Mouse (Mus musculus): ENCODE data around the gene Pcgf1. TPM values are rescaled to one million over a fixed set of nuclear protein-coding genes. Genes with fewer than 3 reads are reported as not detected.

The Pcgf1 gene
- polyA plus RNA-seq, 1 experiment from 2014 or later: 34.3 TPM

GRCm38 (mm10) chr6:83054871-83055431 is 22.7 kb upstream of the Pcgf1 start, which contains the start of gene Htra2:
Gene Htra2 (minus strand): TSS chr6:83055273.
- Histone ChIP-seq H3K9ac (ENCODE audit: low read length) (peak within 1 kb of the TSS; percentile 90), H3K4me1 (replicated peaks; ENCODE audit: control insufficient read depth, insufficient read depth, low read length) (peaks cover 11% of the 10 kb centered on the region), H3K4me3 (ENCODE audit: low read depth, low read length) (peak within 1 kb of the TSS; percentile 98), H3K4me2 (ENCODE audit: low read depth, low read length, severe bottlenecking) (peak within 1 kb of the TSS; percentile 84), H3K27ac (ENCODE audit: low read depth, low read length) (peak within 1 kb of the TSS; percentile 70), H3K27me3 (ENCODE audit: control insufficient read depth, insufficient read depth, low read length) (no peaks in the 10 kb centered on the region), H3K36me3 (ENCODE audit: control insufficient read depth, insufficient read depth, low read length) (peaks cover 2% of the 10 kb centered on the region; the same call in 1 of the 2 replicates), H3K9me3 (ENCODE audit: control insufficient read depth, low read length) (no peaks in the 10 kb centered on the region)
- DNase-seq (ENCODE audit: low spot score): no peak
- ATAC-seq (replicated peaks; ENCODE audit: low FRiP score): peak; percentile 37
- under 1% methylated on average over 50 of the region's 50 CpGs for WGBS

GRCm38 (mm10) chr6:83057790-83058189 is 19.9 kb upstream of the Pcgf1 start, which contains the start of gene Dqx1:
Gene Dqx1 (plus strand): TSS chr6:83057844.
- Histone ChIP-seq H3K36me3 (ENCODE audit: control insufficient read depth, insufficient read depth, low read length) (no peaks in the 10 kb centered on the region), H3K9me3 (ENCODE audit: control insufficient read depth, low read length) (no peaks in the 10 kb centered on the region), H3K27me3 (ENCODE audit: control insufficient read depth, insufficient read depth, low read length) (peaks cover 5% of the 10 kb centered on the region; the same call in 1 of the 2 replicates), H3K4me1 (replicated peaks; ENCODE audit: control insufficient read depth, insufficient read depth, low read length) (peaks cover 11% of the 10 kb centered on the region), H3K4me2 (ENCODE audit: low read depth, low read length, severe bottlenecking) (no peak within 1 kb of the TSS), H3K9ac (ENCODE audit: low read length) (no peak within 1 kb of the TSS), H3K27ac (ENCODE audit: low read depth, low read length) (no peak within 1 kb of the TSS), H3K4me3 (ENCODE audit: low read depth, low read length) (no peak within 1 kb of the TSS)
- DNase-seq (ENCODE audit: low spot score) (no peak), ATAC-seq (replicated peaks; ENCODE audit: low FRiP score) (no peak)
- WGBS: 49% methylated on average over 3 of the region's 3 CpGs

GRCm38 (mm10) chr6:83058725-83059124 is 18.9 kb upstream of the Pcgf1 start:
- Histone ChIP-seq H3K27me3 (ENCODE audit: control insufficient read depth, insufficient read depth, low read length) (peaks cover 13% of the 10 kb centered on the region), H3K27ac (ENCODE audit: low read depth, low read length) (no peak overlapping the region), H3K9ac (ENCODE audit: low read length) (no peak overlapping the region), H3K36me3 (ENCODE audit: control insufficient read depth, insufficient read depth, low read length) (no peaks in the 10 kb centered on the region), H3K4me2 (ENCODE audit: low read depth, low read length, severe bottlenecking) (no peak overlapping the region), H3K4me3 (ENCODE audit: low read depth, low read length) (no peak overlapping the region), H3K4me1 (replicated peaks; ENCODE audit: control insufficient read depth, insufficient read depth, low read length) (peaks cover 6% of the 10 kb centered on the region), H3K9me3 (ENCODE audit: control insufficient read depth, low read length) (no peaks in the 10 kb centered on the region)
- WGBS: 92% methylated on average over 2 of the region's 2 CpGs
- DNase-seq (ENCODE audit: low spot score): no peak
- no peak for ATAC-seq (replicated peaks; ENCODE audit: low FRiP score)

GRCm38 (mm10) chr6:83065995-83066394 is 11.7 kb upstream of the Pcgf1 start:
- Histone ChIP-seq H3K27me3 (ENCODE audit: control insufficient read depth, insufficient read depth, low read length) (peaks cover 83% of the 10 kb centered on the region), H3K9me3 (ENCODE audit: control insufficient read depth, low read length) (no peaks in the 10 kb centered on the region), H3K4me2 (ENCODE audit: low read depth, low read length, severe bottlenecking) (no peak overlapping the region), H3K36me3 (ENCODE audit: control insufficient read depth, insufficient read depth, low read length) (no peaks in the 10 kb centered on the region), H3K9ac (ENCODE audit: low read length) (no peak overlapping the region), H3K4me1 (replicated peaks; ENCODE audit: control insufficient read depth, insufficient read depth, low read length) (peaks cover 14% of the 10 kb centered on the region; the same call in 1 of the 2 replicates), H3K27ac (ENCODE audit: low read depth, low read length) (no peak overlapping the region), H3K4me3 (ENCODE audit: low read depth, low read length) (no peak overlapping the region)
- ATAC-seq (replicated peaks; ENCODE audit: low FRiP score) (no peak), DNase-seq (ENCODE audit: low spot score) (no peak)
- WGBS: 37% methylated on average over 8 of the region's 8 CpGs

GRCm38 (mm10) chr6:83066441-83066840 is 11.2 kb upstream of the Pcgf1 start:
- ATAC-seq (replicated peaks; ENCODE audit: low FRiP score) (no peak), DNase-seq (ENCODE audit: low spot score) (no peak)
- WGBS: 24% methylated on average over 6 of the region's 6 CpGs
- Histone ChIP-seq H3K9ac (ENCODE audit: low read length) (no peak overlapping the region), H3K36me3 (ENCODE audit: control insufficient read depth, insufficient read depth, low read length) (no peaks in the 10 kb centered on the region), H3K27me3 (ENCODE audit: control insufficient read depth, insufficient read depth, low read length) (peaks cover 88% of the 10 kb centered on the region), H3K4me3 (ENCODE audit: low read depth, low read length) (no peak overlapping the region), H3K4me2 (ENCODE audit: low read depth, low read length, severe bottlenecking) (no peak overlapping the region), H3K4me1 (replicated peaks; ENCODE audit: control insufficient read depth, insufficient read depth, low read length) (peaks cover 14% of the 10 kb centered on the region; the same call in 1 of the 2 replicates), H3K27ac (ENCODE audit: low read depth, low read length) (no peak overlapping the region), H3K9me3 (ENCODE audit: control insufficient read depth, low read length) (no peaks in the 10 kb centered on the region)

- DNase-seq (ENCODE audit: low spot score) (no peak), ATAC-seq (replicated peaks; ENCODE audit: low FRiP score) (no peak)
- Histone ChIP-seq H3K36me3 (ENCODE audit: control insufficient read depth, insufficient read depth, low read length) (no peaks in the 10 kb centered on the region), H3K9ac (ENCODE audit: low read length) (no peak overlapping the region), H3K4me2 (ENCODE audit: low read depth, low read length, severe bottlenecking) (no peak overlapping the region), H3K27me3 (ENCODE audit: control insufficient read depth, insufficient read depth, low read length) (peaks cover 97% of the 10 kb centered on the region), H3K4me1 (replicated peaks; ENCODE audit: control insufficient read depth, insufficient read depth, low read length) (peaks cover 14% of the 10 kb centered on the region; the same call in 1 of the 2 replicates), H3K4me3 (ENCODE audit: low read depth, low read length) (no peak overlapping the region), H3K9me3 (ENCODE audit: control insufficient read depth, low read length) (no peaks in the 10 kb centered on the region), H3K27ac (ENCODE audit: low read depth, low read length) (no peak overlapping the region)
- 4% methylated on average over 8 of the region's 8 CpGs for WGBS
Measured at GRCm38 (mm10) chr6:83068221-83068620, 9.4 kb upstream of the Pcgf1 start.

GRCm38 (mm10) chr6:83068706-83069487 is 8.8 kb upstream of the Pcgf1 start:
- peaks cover 14% of the 10 kb centered on the region; the same call in 1 of the 2 replicates for H3K4me1 ChIP-seq (replicated peaks; ENCODE audit: control insufficient read depth, insufficient read depth, low read length)
- peaks cover 96% of the 10 kb centered on the region for H3K27me3 ChIP-seq (ENCODE audit: control insufficient read depth, insufficient read depth, low read length)
- H3K27ac ChIP-seq (ENCODE audit: low read depth, low read length): no peak overlapping the region
- peak; percentile 64 for DNase-seq (ENCODE audit: low spot score)
- no peak for ATAC-seq (replicated peaks; ENCODE audit: low FRiP score)
- H3K9ac ChIP-seq (ENCODE audit: low read length): no peak overlapping the region
- WGBS: under 1% methylated on average over 81 of the region's 81 CpGs
- H3K4me2 ChIP-seq (ENCODE audit: low read depth, low read length, severe bottlenecking): peak overlapping the region; percentile 27; the same call in 1 of the 2 replicates
- H3K36me3 ChIP-seq (ENCODE audit: control insufficient read depth, insufficient read depth, low read length): no peaks in the 10 kb centered on the region
- no peak overlapping the region for H3K4me3 ChIP-seq (ENCODE audit: low read depth, low read length)
- H3K9me3 ChIP-seq (ENCODE audit: control insufficient read depth, low read length): no peaks in the 10 kb centered on the region

GRCm38 (mm10) chr6:83069488-83070246 is 8.0 kb upstream of the Pcgf1 start:
- H3K4me3 ChIP-seq (ENCODE audit: low read depth, low read length): peak overlapping the region; percentile 6; the same call in 1 of the 2 replicates
- H3K27me3 ChIP-seq (ENCODE audit: control insufficient read depth, insufficient read depth, low read length): peaks cover 96% of the 10 kb centered on the region
- peak overlapping the region; percentile 24 for H3K4me2 ChIP-seq (ENCODE audit: low read depth, low read length, severe bottlenecking)
- no peaks in the 10 kb centered on the region for H3K36me3 ChIP-seq (ENCODE audit: control insufficient read depth, insufficient read depth, low read length)
- H3K4me1 ChIP-seq (replicated peaks; ENCODE audit: control insufficient read depth, insufficient read depth, low read length): peaks cover 14% of the 10 kb centered on the region; the same call in 1 of the 2 replicates
- DNase-seq (ENCODE audit: low spot score): peak; percentile 70
- ATAC-seq (replicated peaks; ENCODE audit: low FRiP score): peak; percentile 32; the same call in 1 of the 2 replicates
- H3K9ac ChIP-seq (ENCODE audit: low read length): no peak overlapping the region
- WGBS: under 1% methylated on average over 69 of the region's 69 CpGs
- no peaks in the 10 kb centered on the region for H3K9me3 ChIP-seq (ENCODE audit: control insufficient read depth, low read length)
- no peak overlapping the region for H3K27ac ChIP-seq (ENCODE audit: low read depth, low read length)

All from forebrain, embryonic 11.5 days (tissue).